Mouse (Mus musculus) bone marrow macrophage, adult 2 months (primary cell): ENCODE data around the gene Bmper.

Experiments
- CTCF ChIP-seq: IDR thresholded peaks from 2 replicates; pipeline ENCODE4 v1.5.1; 2012; ENCODE audit warnings: low read depth, mild to moderate bottlenecking, low read length, moderate library complexity
- POLR2A ChIP-seq: IDR thresholded peaks from 2 replicates; pipeline ENCODE4 v1.6.1; 2012; ENCODE audit warnings: mild to moderate bottlenecking, low read depth, low read length, borderline replicate concordance

GRCm38 (mm10) chr9:23187181-23187580 is 35.7 kb upstream of the Bmper start:
- TF ChIP-seq CTCF (no peak), POLR2A (no peak)
